Mouse (Mus musculus): ENCODE data around the gene Kif23.

DNA sequence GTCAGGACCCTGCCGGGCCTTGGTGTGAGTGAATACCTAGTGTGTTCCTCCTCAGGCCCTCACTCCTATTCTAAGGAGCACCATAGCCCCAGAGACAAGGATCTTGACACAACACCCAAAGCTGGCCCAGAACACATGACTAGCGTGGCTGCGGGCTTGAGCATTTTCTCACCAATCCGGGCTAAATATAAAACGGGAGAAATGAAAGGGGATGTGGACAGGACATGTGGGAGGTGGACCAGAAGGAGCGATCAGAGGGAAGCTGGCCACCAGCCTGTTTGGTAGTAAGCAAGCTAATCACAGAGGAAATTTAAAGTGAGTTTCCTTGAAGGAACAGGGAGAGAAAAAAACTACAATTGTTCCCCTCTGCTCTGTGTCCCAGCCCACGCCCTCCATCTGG lies 60.6 kb downstream of the Kif23 start:
- TF ChIP-seq TCF12 (IDR thresholded peaks at IDR 0.05; ENCODE audit: insufficient read depth, poor library complexity, severe bottlenecking) (no peak), E2F4 (IDR thresholded peaks at IDR 0.05; ENCODE audit: insufficient read depth) (no peak), MYOD1 (IDR thresholded peaks at IDR 0.05; ENCODE audit: control insufficient read depth in 1 of 3, insufficient read length in 2 of 3, low read depth in 2 of 3) (no peak), POLR2AphosphoS2 (IDR thresholded peaks at IDR 0.05; ENCODE audit: insufficient read length, low read depth) (no peak), POLR2A (IDR thresholded peaks at IDR 0.05; ENCODE audit: insufficient read length, low read depth) (no peak), MAX (IDR thresholded peaks at IDR 0.05; ENCODE audit: low read depth) (no peak), REST (IDR thresholded peaks at IDR 0.05; ENCODE audit: insufficient read depth, insufficient read length) (no peak), SRF (IDR thresholded peaks at IDR 0.05; ENCODE audit: control insufficient read depth, insufficient read length, low read depth) (no peak), USF1 (IDR thresholded peaks at IDR 0.05; ENCODE audit: low read depth) (no peak), CEBPB (IDR thresholded peaks at IDR 0.05; ENCODE audit: insufficient read depth, poor library complexity, severe bottlenecking) (no peak), TCF3 (IDR thresholded peaks at IDR 0.05; ENCODE audit: insufficient read length, low read depth) (no peak)

Measured in myocyte (in vitro differentiated cells).